Mouse (Mus musculus) gastrocnemius, postnatal 10 days (tissue): ENCODE measurements around the gene Gm13272. TPM values are rescaled to one million over a fixed set of nuclear protein-coding genes. Genes with fewer than 3 reads are reported as not detected.
"Not testable (repeated sequence)": the region's sequence is repeated elsewhere in the genome, so short reads cannot be mapped to it uniquely, and the experiment has no call there.

Experiments used
- DNase-seq: peaks from one replicate; pipeline ENCODE4 v3.0.0; 2021; ENCODE audit warnings: mixed read lengths
- total RNA-seq, 2 experiments: library from RNA; stranded (reverse); gene quantifications; 2 replicates each; pipeline ENCODE4 v1.2.3; 2021

Gm13272 gene
- total RNA-seq, 2 experiments from 2014 or later, result not detected

- not testable (repeated sequence) for DNase-seq
These were observed 5.8 kb downstream of the Gm13272 start, which contains the start of gene Gm13276 for GRCm38 (mm10) chr4:88785409-88785808. Gene Gm13276, plus strand, starts transcription at chr4:88785709.

- peak; percentile 48 for DNase-seq
These were observed 8.8 kb downstream of the Gm13272 start, which contains the start of gene Gm13277 for GRCm38 (mm10) chr4:88788402-88788801. Gene Gm13277, plus strand, starts transcription at chr4:88788632.

GRCm38 (mm10) chr4:88791250-88791649 is 11.6 kb downstream of the Gm13272 start, which contains the start of gene Gm13278:
Gene Gm13278, plus strand, starts transcription at chr4:88791550.
- DNase-seq, result not testable (repeated sequence)

GRCm38 (mm10) chr4:88793936-88794675 is 14.5 kb downstream of the Gm13272 start, which contains the start of gene Gm13275:
Gene Gm13275, plus strand, starts transcription at chr4:88794487.
- peak; percentile 52 for DNase-seq

GRCm38 (mm10) chr4:88797097-88797496 is 17.4 kb downstream of the Gm13272 start, which contains the start of gene Gm13279:
Gene Gm13279, plus strand, starts transcription at chr4:88797397.
- DNase-seq, result not testable (repeated sequence)

GRCm38 (mm10) chr4:88799365-88799764 is 19.7 kb downstream of the Gm13272 start, which contains the start of gene Gm13285:
Gene Gm13285, plus strand, starts transcription at chr4:88799665.
- DNase-seq, result not testable (repeated sequence)

GRCm38 (mm10) chr4:88802954-88803353 is 23.3 kb downstream of the Gm13272 start, which contains the start of gene Gm13287:
Gene Gm13287, plus strand, starts transcription at chr4:88803254.
- not testable (repeated sequence) for DNase-seq

- DNase-seq, result not testable (repeated sequence)
These were observed 25.6 kb downstream of the Gm13272 start, which contains the start of gene Gm13288 for GRCm38 (mm10) chr4:88805231-88805630. Gene Gm13288, plus strand, starts transcription at chr4:88805531.

GRCm38 (mm10) chr4:88805761-88806160 is 26.1 kb downstream of the Gm13272 start:
- peak; percentile 30 for DNase-seq

- no peak for DNase-seq
These were observed 36.3 kb downstream of the Gm13272 start, which contains the start of gene Ifna7 for GRCm38 (mm10) chr4:88815928-88816327. Gene Ifna7, plus strand, starts transcription at chr4:88816228.

GRCm38 (mm10) chr4:88819659-88820058 is 40.0 kb downstream of the Gm13272 start, which contains the start of gene Ifna11:
Gene Ifna11, plus strand, starts transcription at chr4:88819959.
- no peak for DNase-seq

- DNase-seq, result no peak
These were observed 43.3 kb downstream of the Gm13272 start for GRCm38 (mm10) chr4:88822995-88823394.

GRCm38 (mm10) chr4:88827116-88827515 is 47.5 kb downstream of the Gm13272 start, which contains the start of gene Ifna6:
Gene Ifna6, plus strand, starts transcription at chr4:88827416.
- DNase-seq, result not testable (repeated sequence)

Other genes with a start within 250 kb of the Gm13272 start
- gene Ifna15, start 221.6 kb upstream of the Gm13272 start, total RNA-seq, result not detected
- gene Ifna14, start 208.1 kb upstream of the Gm13272 start, total RNA-seq, result not detected
- not detected for gene Ifna9, start 187.5 kb upstream of the Gm13272 start, total RNA-seq
- not detected for gene Ifna12, start 176.5 kb upstream of the Gm13272 start, total RNA-seq
- not detected for gene C87499, start 145.4 kb upstream of the Gm13272 start, total RNA-seq
- gene Ifna13, start 135.4 kb upstream of the Gm13272 start, total RNA-seq, result not detected
- not detected for gene Ifna16, start 102.9 kb upstream of the Gm13272 start, total RNA-seq
- not detected for gene Ifna2, start 95.9 kb upstream of the Gm13272 start, total RNA-seq
- gene Ifnab, start 88.5 kb upstream of the Gm13272 start, total RNA-seq, result not detected
- under 1 TPM; 0.31 to 0.34 TPM for gene Gm26566, start 58.0 kb upstream of the Gm13272 start, total RNA-seq
- gene Klhl9, start 57.4 kb upstream of the Gm13272 start, total RNA-seq, result 10 to 100 TPM; 57.1 to 66.3 TPM
- not detected for gene Gm13271, start 25.0 kb upstream of the Gm13272 start, total RNA-seq
- gene Gm13283, start 19.7 kb upstream of the Gm13272 start, total RNA-seq, result not detected
- gene Gm13290, start 6.0 kb upstream of the Gm13272 start, total RNA-seq, result not detected
- gene Gm13289, start 2.9 kb upstream of the Gm13272 start, total RNA-seq, result not detected
- not detected for gene Ifnz, start 2.3 kb downstream of the Gm13272 start, total RNA-seq
- not detected for gene Gm13276, start 5.9 kb downstream of the Gm13272 start, total RNA-seq
- gene Gm13277, start 8.8 kb downstream of the Gm13272 start, total RNA-seq, result not detected
- gene Gm13278, start 11.7 kb downstream of the Gm13272 start, total RNA-seq, result not detected
- not detected for gene Gm13275, start 14.6 kb downstream of the Gm13272 start, total RNA-seq
- gene Gm13279, start 17.5 kb downstream of the Gm13272 start, total RNA-seq, result not detected
- gene Gm13285, start 19.8 kb downstream of the Gm13272 start, total RNA-seq, result under 1 TPM in 1 of 2 experiments, not detected in 1; 0.21 TPM
- gene Gm13287, start 23.4 kb downstream of the Gm13272 start, total RNA-seq, result not detected
- gene Gm13288, start 25.7 kb downstream of the Gm13272 start, total RNA-seq, result not detected
- not detected for gene Ifna7, start 36.4 kb downstream of the Gm13272 start, total RNA-seq
- not detected for gene Ifna11, start 40.1 kb downstream of the Gm13272 start, total RNA-seq
- gene Ifna6, start 47.6 kb downstream of the Gm13272 start, total RNA-seq, result not detected
- not detected for gene Ifna5, start 55.7 kb downstream of the Gm13272 start, total RNA-seq
- gene Ifna4, start 62.0 kb downstream of the Gm13272 start, total RNA-seq, result not detected
- gene Ifna1, start 70.2 kb downstream of the Gm13272 start, total RNA-seq, result not detected
- not detected for gene Ifne, start 100.4 kb downstream of the Gm13272 start, total RNA-seq